In the genomic region with DNA sequence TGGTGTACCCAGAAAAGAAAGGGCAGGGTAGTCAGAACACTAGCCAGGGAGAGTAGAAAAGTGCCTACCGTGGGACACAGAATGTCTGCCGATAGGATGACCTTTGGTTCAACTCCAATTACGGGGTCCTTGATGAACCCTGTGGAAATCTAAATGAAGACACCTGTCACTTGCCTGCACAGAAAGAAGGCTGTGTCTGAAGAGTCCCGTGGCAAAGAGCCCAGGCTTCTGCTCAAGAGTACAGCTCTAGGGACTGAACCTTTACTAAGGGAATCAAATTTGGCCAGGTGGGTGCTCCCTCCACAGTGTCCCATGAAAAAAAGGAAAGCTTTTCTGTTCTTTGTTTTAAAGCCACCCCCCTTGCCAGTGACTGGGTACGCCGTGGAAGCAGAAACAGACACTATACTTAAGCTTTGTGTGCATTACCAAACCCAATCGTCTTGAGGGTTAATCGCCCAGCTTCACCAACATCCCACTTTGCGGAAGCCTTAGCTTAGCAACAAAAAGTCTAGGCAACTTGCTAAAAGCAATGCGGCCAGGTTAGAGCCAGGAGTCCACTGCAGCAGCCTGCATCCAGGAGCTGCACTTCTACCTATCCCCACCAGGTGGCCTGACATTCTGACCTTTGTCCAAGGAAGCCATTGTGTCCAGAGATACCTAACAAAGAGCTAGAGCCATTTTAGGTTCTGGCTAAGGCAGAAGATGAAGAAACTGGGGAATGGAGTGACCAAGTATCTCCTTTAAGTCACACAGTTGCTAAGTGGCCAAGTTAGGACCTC, we compare ENCODE assay signal across 9 mouse cellular contexts.
DNase-seq lines count a peak whose midpoint lies in the region; ATAC-seq and TF ChIP-seq lines count a peak whose summit lies in the region.
"Had no signal": no experiment of that assay in that cellular context is flagged by ENCODE, and none has a peak within 500 bp of the region (broad histone marks: within the 10 kb centered on the region; RNA-seq: fewer than 3 reads in every experiment).

No protein-coding gene starts in this region.

- WGBS in liver, postnatal 0 days (ENCODE audit: insufficient replicate concordance), result 71% methylated on average over 10 of the region's 10 CpGs
- WGBS in liver, embryonic 12.5 days (ENCODE audit: insufficient replicate concordance), result 57% methylated on average over 10 of the region's 10 CpGs
- WGBS in midbrain, postnatal 0 days, result 83% methylated on average over 10 of the region's 10 CpGs

- no peaks in the 10 kb centered on the region for H3K27me3 ChIP-seq in liver, postnatal 0 days (ENCODE audit: insufficient read depth, low read length)
- H3K27me3 ChIP-seq in liver, embryonic 12.5 days (replicated peaks), result no peaks in the 10 kb centered on the region; the same call in 1 of the 2 replicates
- no peaks in the 10 kb centered on the region for H3K27me3 ChIP-seq in midbrain, postnatal 0 days (ENCODE audit: insufficient read depth, low read length)

- no peak overlapping the region for H3K4me2 ChIP-seq in liver, postnatal 0 days (ENCODE audit: low read depth, low read length)
- no peak overlapping the region for H3K4me2 ChIP-seq in liver, embryonic 12.5 days
- H3K4me2 ChIP-seq in midbrain, postnatal 0 days (ENCODE audit: low read depth, low read length, poor library complexity, severe bottlenecking), result no peak overlapping the region

- TF ChIP-seq CTCF in liver, postnatal 0 days (IDR thresholded peaks at IDR 0.05; ENCODE audit: low read depth), result peak; percentile 71
- TF ChIP-seq CTCF in midbrain, postnatal 0 days (IDR thresholded peaks at IDR 0.05), result peak; percentile 64

- DNase-seq in adrenal gland, adult 2 months, result peak; percentile 34
- DNase-seq in adrenal gland, postnatal 4 days (ENCODE audit: low spot score in 2 of 2), result no peak
- DNase-seq in liver, postnatal 0 days, result peak; percentile 21
- DNase-seq in cerebellum, postnatal 36 days, result peak; percentile 38 to 45
- DNase-seq in midbrain, postnatal 0 days (ENCODE audit: low spot score), result no peak
- no peak for DNase-seq in left cerebral cortex, postnatal 4 days
- DNase-seq in layer of hippocampus, postnatal 10 days (ENCODE audit: low spot score in 2 of 2), result no peak

- intact Hi-C loops in left cerebral cortex, postnatal 4 days (cut with DNase I), result no loop called here

- no peak for ATAC-seq in liver, postnatal 0 days
- no peak for ATAC-seq in liver, embryonic 12.5 days
- ATAC-seq in midbrain, postnatal 0 days (ENCODE audit: low FRiP score), result no peak

- no peak overlapping the region for H3K4me3 ChIP-seq in liver, postnatal 0 days (ENCODE audit: low read depth, low read length)
- no peak overlapping the region for H3K4me3 ChIP-seq in liver, embryonic 12.5 days
- no peak overlapping the region for H3K4me3 ChIP-seq in midbrain, postnatal 0 days (ENCODE audit: low read depth, low read length)

- no peak for TF ChIP-seq EP300 in liver, postnatal 0 days (IDR thresholded peaks at IDR 0.05; ENCODE audit: low read depth)

- no peaks in the 10 kb centered on the region for H3K9me3 ChIP-seq in liver, postnatal 0 days (ENCODE audit: low read length)
- no peaks in the 10 kb centered on the region for H3K9me3 ChIP-seq in liver, embryonic 12.5 days (replicated peaks)
- no peaks in the 10 kb centered on the region for H3K9me3 ChIP-seq in midbrain, postnatal 0 days (ENCODE audit: low read length)

- no peak overlapping the region for H3K9ac ChIP-seq in liver, postnatal 0 days (replicated peaks)
- H3K9ac ChIP-seq in liver, embryonic 12.5 days, result no peak overlapping the region
- no peak overlapping the region for H3K9ac ChIP-seq in midbrain, postnatal 0 days (replicated peaks; ENCODE audit: low read length, poor library complexity, severe bottlenecking)

- H3K36me3 ChIP-seq in liver, postnatal 0 days (replicated peaks; ENCODE audit: insufficient read depth, low read length), result no peaks in the 10 kb centered on the region
- no peaks in the 10 kb centered on the region for H3K36me3 ChIP-seq in liver, embryonic 12.5 days
- H3K36me3 ChIP-seq in midbrain, postnatal 0 days (ENCODE audit: insufficient read depth, low read length), result no peaks in the 10 kb centered on the region

- H3K27ac ChIP-seq in liver, postnatal 0 days (ENCODE audit: low read depth), result no peak overlapping the region
- no peak overlapping the region for H3K27ac ChIP-seq in liver, embryonic 12.5 days
- no peak overlapping the region for H3K27ac ChIP-seq in midbrain, postnatal 0 days (ENCODE audit: low read depth, low read length)
- H3K27ac ChIP-seq: macrophage had no signal

- no peaks in the 10 kb centered on the region for H3K4me1 ChIP-seq in liver, postnatal 0 days (ENCODE audit: insufficient read depth)
- no peaks in the 10 kb centered on the region for H3K4me1 ChIP-seq in liver, embryonic 12.5 days
- H3K4me1 ChIP-seq in midbrain, postnatal 0 days (ENCODE audit: insufficient read depth, low read length), result peaks cover 4% of the 10 kb centered on the region; the same call in 1 of the 2 replicates

Comparison
In these comparisons a context has a peak if more than half of its experiments do, and no peak if none do; other contexts are left out.
1. DNase-seq: peak in adrenal gland, adult 2 months (single experiment), liver, postnatal 0 days (single experiment) and cerebellum, postnatal 36 days (2 of 2); none in adrenal gland, postnatal 4 days (0 of 2), midbrain, postnatal 0 days (single experiment), left cerebral cortex, postnatal 4 days (single experiment) and layer of hippocampus, postnatal 10 days (0 of 2).